Mouse (Mus musculus) brain, embryonic 14.5 days (tissue): ENCODE data around the gene Slc22a4. TPM values are rescaled to one million over a fixed set of nuclear protein-coding genes. Genes with fewer than 3 reads are reported as not detected.

Experiments used
- DNase-seq: peaks from one replicate; pipeline ENCODE4 v3.0.0-alpha.2; 2011; ENCODE audit warnings: low read depth
- CTCF ChIP-seq: fragments of 200-500 bp; IDR thresholded peaks from 2 replicates; pipeline ENCODE4 v1.5.1; 2012; ENCODE audit warnings: inconsistent platforms, mild to moderate bottlenecking, moderate library complexity, borderline replicate concordance; ENCODE audit not compliant: insufficient read depth, insufficient read length; ENCODE audit errors: extremely low read depth
- POLR2A ChIP-seq: fragments of 200-500 bp; IDR thresholded peaks from 2 replicates; pipeline ENCODE4 v1.6.1; 2012; ENCODE audit warnings: mild to moderate bottlenecking, inconsistent platforms, borderline replicate concordance; ENCODE audit not compliant: poor library complexity, insufficient read depth, insufficient read length, severe bottlenecking; ENCODE audit errors: extremely low read depth
- polyA plus RNA-seq: library from polyadenylated mRNA; depleted of rRNA; stranded (reverse); fragments of >200 nt; gene quantifications from 2 replicates; pipeline ENCODE4 v1.2.3, GENCODE M21; 2012

The Slc22a4 gene
- polyA plus RNA-seq, 1 experiment, result 2.2 TPM

DNA sequence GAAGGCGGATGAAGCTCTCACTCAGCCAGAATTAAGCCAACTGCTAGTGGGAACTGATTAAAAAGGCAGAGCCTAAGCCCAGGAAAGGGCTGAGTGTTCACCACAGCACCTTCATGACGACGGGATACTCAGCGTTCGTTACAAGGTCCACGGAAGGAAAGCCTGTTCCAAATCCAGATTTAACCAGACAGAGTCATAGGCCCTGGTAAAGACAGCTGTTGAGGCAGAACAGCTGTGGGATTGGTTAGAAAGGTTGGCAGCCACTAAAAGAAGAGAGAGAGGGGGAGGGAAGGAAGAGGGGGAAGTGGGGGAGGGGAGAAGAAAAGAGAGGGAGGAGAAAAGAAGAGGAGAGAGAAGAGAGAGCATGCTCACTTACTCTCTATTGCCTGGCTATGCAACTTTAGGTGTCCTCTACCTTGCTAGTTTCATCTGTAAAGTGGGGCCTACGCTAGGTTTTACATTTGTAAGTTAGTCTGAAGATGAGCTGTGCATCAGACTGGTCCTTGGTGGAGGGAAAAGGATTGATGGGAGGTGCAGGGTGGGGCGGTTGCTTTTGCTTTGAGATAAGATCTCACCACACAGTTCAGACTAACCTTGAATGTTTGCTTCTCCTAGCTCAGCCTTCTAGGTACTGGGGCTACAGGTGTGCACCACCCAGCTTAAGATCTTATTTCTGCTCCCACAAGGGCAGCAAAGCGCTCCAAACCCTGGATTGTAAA lies 35.0 kb upstream of the Slc22a4 start:
- DNase-seq, result peak; percentile 38
- TF ChIP-seq POLR2A, result no peak
- no peak for TF ChIP-seq CTCF

DNA sequence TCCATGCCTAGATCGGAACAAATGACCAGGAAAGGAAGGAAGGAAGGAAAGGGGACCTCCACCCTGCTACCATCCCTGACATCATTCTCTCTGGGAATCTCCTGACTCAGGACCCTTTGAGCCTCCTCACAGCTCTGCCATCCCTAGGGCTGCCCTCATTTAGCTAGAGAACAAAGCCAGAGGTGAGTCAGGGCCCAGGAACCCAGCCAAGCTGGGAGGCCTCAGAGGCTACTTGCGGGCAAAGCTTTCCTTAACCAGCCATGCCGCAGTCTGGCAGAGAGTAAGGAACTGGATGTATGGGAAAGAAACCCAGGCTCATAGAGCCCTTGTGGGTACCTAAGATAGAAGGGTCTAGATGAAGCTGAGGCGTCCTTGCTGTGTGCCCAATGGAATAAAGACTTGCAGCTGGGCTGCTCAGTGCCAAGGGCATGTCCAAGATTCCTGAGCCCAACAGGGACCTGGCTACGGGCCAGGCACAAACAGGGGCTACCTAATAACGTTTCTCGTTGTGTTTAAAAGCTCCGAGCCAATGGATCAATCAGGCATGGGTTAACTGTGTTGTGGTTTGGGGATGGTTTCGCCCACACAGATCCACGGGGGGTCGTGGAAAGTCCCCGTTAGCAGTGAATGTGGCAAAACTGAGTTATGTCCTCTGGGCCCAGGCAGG lies 34.3 kb upstream of the Slc22a4 start:
- TF ChIP-seq CTCF, result no peak
- no peak for TF ChIP-seq POLR2A
- DNase-seq, result peak; percentile 79

DNA sequence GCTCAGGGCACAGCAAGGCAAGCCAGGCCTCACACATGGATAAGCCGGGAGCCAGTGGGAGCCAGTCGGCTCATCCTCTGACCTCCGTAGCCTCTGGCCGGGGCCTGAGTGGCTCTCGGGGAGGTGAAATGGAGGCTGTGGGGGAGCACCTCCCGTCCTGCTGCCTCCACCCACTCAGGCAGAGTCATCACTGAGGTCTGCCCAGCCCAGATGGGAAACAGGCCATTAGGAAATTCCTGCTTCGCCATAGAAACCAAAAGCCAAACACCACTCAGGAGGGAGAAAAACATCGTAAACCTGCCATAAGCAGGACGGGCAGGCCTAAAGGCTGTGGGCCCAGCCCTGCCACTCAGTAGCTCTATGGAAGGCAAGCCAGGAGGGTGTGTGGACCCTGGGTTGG lies 32.4 kb upstream of the Slc22a4 start:
- no peak for TF ChIP-seq POLR2A
- no peak for TF ChIP-seq CTCF
- peak; percentile 24 for DNase-seq

DNA sequence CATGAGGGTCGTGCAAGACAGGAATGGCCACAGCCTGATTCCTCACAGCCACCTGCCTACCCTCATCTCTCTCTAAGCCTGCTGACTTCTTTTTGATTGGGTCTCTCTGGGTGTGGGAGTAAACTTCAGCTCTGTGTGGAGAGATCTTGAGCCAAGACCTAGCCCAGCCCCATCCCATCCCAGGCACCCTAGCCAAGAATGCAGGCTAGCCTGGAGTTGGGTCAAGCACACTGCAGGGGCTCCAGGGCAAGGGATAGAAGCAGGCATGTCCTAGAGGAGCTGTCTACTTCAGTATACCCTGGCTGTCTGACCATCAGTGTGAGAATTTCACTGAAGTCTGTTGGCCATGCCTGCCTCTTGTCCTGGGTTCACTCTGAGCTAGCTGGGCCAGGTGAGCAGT lies 31.6 kb upstream of the Slc22a4 start:
- no peak for DNase-seq
- TF ChIP-seq CTCF (no peak), POLR2A (no peak)

DNA sequence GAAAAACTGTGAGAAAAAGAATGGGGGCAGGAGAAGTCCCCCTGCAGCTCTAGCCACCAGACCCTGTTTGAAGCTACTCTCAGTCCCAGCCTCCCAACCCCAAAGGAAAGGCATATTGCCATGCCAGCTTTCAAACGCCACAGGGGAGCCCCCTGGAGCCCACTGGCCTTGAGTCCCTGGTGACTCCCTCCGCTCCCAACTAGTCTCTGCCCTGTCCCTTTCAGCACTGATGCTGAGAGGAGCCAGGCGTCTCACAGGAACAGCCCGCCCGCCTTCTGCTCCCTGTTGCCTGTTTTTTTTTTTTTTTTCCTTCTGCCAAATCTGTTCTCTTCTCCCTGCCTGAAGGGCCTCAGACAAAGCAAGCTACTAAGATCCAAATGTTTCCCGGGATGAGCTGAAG lies 30.8 kb upstream of the Slc22a4 start:
- TF ChIP-seq CTCF (no peak), POLR2A (no peak)
- DNase-seq, result peak; percentile 87

DNA sequence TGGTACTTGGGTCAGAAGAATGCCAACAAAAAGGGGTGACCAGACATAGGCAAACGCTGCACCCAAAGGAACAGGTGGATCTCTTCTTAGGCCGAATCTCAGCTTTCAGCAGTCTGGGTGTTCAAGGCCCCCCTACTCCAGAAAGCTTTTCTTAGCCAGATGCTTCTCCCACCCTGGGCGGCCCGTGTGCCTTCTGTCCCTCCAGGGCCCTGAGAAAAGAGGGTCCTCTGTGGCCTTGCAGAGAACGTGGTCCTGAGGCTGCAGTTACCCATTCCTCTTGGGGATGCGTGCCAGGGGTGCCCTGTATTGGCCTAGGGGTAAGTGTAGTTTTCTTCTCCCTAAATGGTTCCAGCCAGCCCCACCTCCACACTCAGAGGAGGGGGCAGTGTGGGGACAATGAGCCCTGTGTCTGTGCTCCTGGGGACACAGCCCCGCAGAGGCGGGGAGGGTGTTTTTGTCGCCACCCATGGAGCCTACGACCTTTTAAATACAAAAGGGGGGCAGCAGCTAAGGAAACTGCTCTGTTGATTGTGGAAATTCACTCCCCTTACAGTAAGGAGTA lies 30.2 kb upstream of the Slc22a4 start:
- no peak for TF ChIP-seq POLR2A
- no peak for TF ChIP-seq CTCF
- DNase-seq, result peak; percentile 85

DNA sequence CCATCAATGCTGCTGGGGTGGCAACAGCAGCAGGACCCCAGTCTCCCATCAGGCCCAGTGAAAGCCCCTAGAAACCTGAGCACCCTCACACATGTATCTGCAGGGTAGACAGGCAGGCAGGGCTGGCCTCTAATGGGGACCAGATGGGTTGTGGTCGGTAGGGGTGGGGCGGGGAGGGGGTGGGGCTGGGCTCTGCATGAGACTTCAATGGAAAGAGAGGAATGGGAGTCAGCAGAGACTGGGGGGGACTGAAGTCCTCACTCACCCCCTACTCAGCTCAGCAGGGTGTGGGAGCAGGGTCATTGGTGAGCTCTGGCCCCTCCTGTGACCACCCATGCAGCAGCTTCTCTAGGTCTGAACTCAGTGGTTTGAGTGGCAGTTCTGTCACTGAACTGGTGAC lies 29.5 kb upstream of the Slc22a4 start:
- peak; percentile 27 for DNase-seq

DNA sequence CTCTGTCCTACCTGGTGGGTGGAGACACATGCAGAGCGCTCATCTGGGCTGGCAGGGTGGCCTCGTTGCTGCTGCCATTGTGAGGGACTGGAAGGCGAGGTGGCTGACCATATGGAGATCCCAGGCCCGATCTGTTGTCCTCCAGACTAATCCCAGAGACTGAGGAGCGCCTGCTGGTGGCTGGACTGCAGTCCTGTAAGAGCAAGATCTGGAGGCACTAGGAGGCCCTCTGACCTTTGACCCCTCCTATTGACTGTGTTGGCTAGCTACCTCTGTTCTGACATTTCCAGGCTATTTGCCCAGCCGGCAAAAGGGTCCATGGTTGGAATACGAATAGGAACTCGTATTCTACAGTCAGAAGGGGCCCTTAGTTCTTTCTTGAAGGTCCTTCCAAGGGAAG lies 28.2 kb upstream of the Slc22a4 start:
- DNase-seq, result peak; percentile 45
- TF ChIP-seq POLR2A (no peak), CTCF (0 out of 2 replicates have a peak, but pooled peaks have one; percentile 18)

More for the DNA sequence above, 29.5 kb upstream of the Slc22a4 start:
- no peak for TF ChIP-seq CTCF
- TF ChIP-seq POLR2A, result no peak

DNA sequence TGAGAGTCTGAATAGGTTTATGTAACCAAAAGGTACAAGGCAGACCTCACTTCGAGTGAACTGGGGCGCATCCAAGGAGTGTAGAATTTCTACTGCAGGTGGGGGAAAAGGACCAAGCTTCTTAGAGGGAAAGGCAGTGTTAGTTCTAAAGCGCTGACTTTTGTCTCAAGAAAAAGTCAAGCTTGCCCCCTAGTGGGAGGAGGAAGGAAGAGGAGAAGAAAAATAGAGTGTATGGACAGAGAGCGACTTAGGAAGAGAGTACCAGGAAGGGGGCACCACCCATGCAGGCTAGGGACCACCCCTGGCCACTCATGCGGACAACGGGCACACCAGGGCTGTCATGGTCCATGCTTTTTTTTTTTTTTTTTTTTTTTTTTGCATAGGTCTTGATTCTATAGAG lies 26.4 kb upstream of the Slc22a4 start:
- peak; percentile 75 for DNase-seq
- TF ChIP-seq POLR2A (no peak), CTCF (peak; percentile 55; the same call in 1 of the 2 replicates)

DNA sequence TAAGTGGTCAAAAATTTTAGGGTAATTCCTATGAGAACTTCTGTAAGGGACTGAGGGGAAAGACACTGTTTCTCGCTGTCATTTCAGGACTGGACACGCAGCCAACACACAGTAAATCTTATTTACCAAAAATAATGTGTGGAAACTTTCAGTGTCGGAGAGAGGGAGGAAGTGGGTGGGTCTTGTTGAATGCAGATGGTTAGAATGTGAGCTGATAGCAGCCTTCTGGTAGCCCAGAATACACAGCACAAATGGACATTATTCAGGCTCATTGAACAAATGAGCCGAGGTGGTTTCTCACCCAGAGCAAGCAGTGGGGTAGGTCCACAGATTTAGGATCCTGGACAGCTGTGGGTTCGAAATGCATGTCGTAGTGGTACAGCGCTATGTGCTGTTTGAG lies 25.2 kb upstream of the Slc22a4 start:
- DNase-seq, result no peak
- no peak for TF ChIP-seq CTCF
- no peak for TF ChIP-seq POLR2A

DNA sequence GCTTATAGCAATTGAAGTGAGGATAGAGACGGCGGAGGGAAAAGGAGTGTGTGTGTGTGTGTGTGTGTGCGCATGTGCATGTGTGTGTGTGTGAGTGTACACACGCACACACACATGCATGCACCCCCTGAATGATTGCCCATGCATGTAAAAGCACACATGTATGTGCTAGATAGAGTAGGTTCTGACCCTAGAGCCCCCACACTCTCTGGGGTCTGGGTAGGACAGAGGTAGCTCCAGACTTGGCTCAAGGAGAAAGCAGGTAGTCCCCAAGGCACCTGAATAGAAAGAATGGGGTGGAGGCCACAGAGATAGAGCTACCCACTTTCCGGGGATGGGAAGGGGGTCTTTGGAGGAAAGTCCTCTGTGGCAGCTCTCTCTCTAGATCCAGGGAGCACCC lies 24.2 kb upstream of the Slc22a4 start:
- TF ChIP-seq CTCF, result no peak
- TF ChIP-seq POLR2A, result no peak
- no peak for DNase-seq

DNA sequence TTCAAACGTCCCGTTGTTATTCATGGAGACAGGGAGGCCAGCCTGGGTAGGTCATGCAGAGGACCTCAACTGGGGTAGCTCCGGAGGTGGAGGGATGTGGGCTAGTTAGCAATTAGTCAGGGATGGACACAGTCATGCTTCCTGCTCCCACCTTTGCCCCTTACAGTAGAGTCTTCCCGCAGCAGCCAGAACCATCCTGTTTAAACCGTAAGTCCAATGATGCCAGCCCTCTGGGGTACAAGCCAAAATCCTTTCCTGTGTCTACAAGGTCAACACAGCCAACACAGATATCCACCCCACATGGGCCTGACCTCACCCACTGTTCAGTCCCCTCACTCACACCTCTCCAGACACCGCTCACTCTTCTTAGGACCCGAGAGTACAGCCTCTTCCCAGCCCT lies 23.3 kb upstream of the Slc22a4 start:
- TF ChIP-seq CTCF (no peak), POLR2A (no peak)
- no peak for DNase-seq

DNA sequence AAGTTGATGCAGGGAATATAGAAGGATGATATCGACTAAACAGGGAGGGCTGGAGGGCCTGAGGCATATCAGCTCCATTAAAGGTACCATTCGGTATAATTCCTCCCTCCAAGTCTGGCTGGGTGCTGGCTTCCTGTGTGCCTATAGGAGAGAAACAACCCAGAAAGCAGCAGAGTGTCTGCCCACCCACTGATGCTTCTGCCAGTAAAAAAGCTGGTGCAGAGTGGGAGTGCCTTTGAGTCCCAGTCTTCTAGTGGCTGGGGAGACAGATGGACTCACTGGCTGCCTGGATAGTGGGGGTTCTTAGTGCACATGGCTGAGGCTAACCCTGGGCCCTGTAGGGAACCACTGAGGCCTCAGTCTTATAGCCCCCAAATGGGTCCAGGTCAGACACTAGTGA lies 22.3 kb upstream of the Slc22a4 start:
- no peak for DNase-seq
- TF ChIP-seq CTCF (no peak), POLR2A (no peak)
